Mouse (Mus musculus) brain, adult 10 weeks (tissue): Measurements from ENCODE around the gene Gm5797. TPM values are rescaled to one million over a fixed set of nuclear protein-coding genes. Genes with fewer than 3 reads are reported as not detected.

Experiments
- polyA plus RNA-seq: library from polyadenylated mRNA; stranded (reverse); fragments of 350-450 nt; fragmentation: Illumina TruSeq; extraction: RNeasy Lipid Tissue Mini Kit (QIAGEN cat#74804); gene quantifications from one replicate; pipeline ENCODE4 v1.2.3, GENCODE M21; 2015; ENCODE audit warnings: low read depth, low replicate concordance

The Gm5797 gene
- polyA plus RNA-seq, result not detected

DNA sequence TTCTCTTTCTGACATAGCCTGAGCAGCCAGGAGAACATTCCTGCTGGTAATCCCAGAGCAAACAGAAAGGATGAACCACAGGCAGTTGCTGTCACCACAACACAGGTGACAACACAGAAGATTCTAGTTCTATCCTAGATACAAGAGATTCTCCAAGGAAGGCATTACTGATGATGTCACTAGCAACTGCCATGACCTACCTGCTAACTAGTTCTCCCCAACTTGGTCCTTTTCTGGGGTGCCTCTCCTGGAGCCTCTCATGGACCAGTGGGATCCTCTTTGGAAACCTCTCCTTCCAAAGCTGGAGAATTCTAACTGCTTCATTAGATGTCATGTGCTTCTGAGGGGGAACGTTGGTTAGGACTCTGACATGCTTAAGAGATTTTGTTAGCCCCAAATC is at the start of gene Gm5797:
Gene Gm5797 (minus strand): TSS at position 101 of the 400 bp plus-strand sequence.

GRCm38 (mm10) chr14:7365034-7365433 is 32.8 kb upstream of the Gm5797 start, which contains the start of gene Gm8374:
TSS of gene Gm8374 (minus strand) at chr14:7365134.

GRCm38 (mm10) chr14:7314661-7315060 is 17.5 kb downstream of the Gm5797 start, which contains the start of gene Gm3739:
TSS of gene Gm3739 (minus strand) at chr14:7315049.

Other genes with a start within 250 kb of the Gm5797 start
- gene Gm3696, start 231.8 kb downstream of the Gm5797 start, polyA plus RNA-seq, result 5.1 TPM
- not detected for gene Gm6676, start 207.0 kb downstream of the Gm5797 start, polyA plus RNA-seq
- gene Gm3512, start 157.9 kb downstream of the Gm5797 start, polyA plus RNA-seq, result 3.8 TPM
- not detected for gene Gm16434, start 137.9 kb downstream of the Gm5797 start, polyA plus RNA-seq
- not detected for gene Gm3727, start 67.7 kb downstream of the Gm5797 start, polyA plus RNA-seq
- gene Gm3739, start 17.3 kb downstream of the Gm5797 start, polyA plus RNA-seq, result 1.5 TPM
- gene Gm8374, start 32.7 kb upstream of the Gm5797 start, polyA plus RNA-seq, result not detected
- gene Gm3755, start 118.5 kb upstream of the Gm5797 start, polyA plus RNA-seq, result not detected
- gene Gm3752, start 151.4 kb upstream of the Gm5797 start, polyA plus RNA-seq, result 1.0 TPM
- gene Gm3558, start 236.2 kb upstream of the Gm5797 start, polyA plus RNA-seq, result 2.9 TPM